Mouse (Mus musculus) R1 (cell line): ENCODE measurements around the gene Metrnl.

ENCODE experiments used
- DNase-seq: peaks from one replicate; pipeline ENCODE4 v3.0.0-alpha.2; 2018; ENCODE audit warnings: low read depth, low spot score

Metrnl gene

DNA sequence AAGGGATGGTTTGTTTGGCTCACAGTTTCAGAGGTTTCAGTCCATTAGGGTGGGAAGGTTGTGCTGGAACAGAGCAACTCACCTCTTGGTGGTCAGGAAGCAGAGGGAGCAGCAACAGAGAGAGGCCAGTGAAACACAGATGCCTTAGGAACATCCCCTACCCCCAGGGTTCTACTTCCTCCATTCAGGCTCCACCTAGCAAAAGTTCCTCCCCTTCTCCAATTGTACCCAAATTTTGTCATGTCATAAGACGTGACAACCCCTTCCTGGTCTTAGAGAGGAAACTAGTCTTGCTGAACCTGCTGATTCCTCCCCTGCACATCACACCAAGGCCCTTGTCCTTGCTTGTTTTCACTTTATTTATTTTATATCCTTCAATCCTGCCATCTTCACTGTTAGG, 32.8 kb downstream of the Metrnl start:
- DNase-seq = no peak

DNA sequence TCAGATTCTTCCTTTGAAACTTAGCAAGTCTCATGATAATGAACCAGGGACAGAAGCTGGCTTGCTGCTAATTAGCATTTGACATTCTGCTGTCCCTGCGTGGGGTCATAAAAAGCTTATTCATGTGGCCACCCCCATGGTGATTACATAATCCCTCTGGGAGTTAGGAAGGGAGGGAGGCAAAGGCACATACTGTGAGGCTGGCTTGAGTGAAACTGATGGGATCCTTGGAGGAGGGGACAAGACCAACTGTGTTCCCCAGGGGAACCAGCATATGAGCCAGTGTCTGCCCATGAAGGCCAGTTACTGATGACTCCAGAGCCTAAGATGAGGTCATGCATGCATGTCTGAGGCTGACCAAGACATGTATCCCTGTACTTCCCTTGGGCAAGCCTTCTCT, 33.5 kb downstream of the Metrnl start:
- DNase-seq = no peak

GRCm38 (mm10) chr11:121738616-121739015, 37.3 kb downstream of the Metrnl start:
- no peak for DNase-seq

- no peak for DNase-seq
These were observed 39.6 kb downstream of the Metrnl start for GRCm38 (mm10) chr11:121740906-121741305.

DNA sequence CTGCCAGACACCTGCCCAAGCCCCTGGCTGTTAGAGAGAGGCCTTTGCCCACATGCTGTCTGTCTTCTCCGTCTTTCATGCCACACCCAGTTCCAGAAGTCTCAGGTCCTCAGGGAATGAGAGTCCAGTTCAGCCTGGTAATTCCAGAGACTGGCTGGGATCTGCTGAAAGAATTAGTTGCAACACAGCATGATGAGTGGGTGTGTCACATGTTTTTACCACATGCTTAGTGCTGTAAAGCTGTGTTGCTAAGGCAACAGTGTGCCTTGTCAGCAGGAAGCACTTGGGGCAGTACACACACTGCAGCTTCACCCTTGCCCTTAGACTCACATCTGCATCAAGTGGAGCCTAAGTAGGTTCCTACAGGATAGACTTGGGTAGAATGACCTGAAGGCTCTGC, 40.1 kb downstream of the Metrnl start:
- DNase-seq = peak; percentile 17

DNA sequence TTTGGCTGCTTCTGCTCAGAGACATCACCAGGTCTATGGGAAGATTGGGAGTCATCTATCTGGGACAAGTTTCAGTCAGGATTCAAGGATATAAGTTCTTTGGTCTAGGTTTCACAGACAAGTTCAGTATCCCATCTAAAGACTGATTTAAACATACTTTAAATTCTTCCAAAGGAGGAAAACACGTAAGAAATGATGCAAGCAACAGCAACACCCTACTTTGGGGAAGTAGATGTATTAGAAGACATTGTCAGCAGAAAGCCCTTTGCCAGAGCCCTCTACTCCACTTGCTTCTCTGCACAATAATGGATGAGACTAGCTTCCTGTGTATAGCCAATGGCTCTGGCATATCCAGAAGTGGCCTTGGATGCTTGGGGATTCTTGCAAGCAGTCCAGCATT, 41.8 kb downstream of the Metrnl start:
- DNase-seq = no peak

DNA sequence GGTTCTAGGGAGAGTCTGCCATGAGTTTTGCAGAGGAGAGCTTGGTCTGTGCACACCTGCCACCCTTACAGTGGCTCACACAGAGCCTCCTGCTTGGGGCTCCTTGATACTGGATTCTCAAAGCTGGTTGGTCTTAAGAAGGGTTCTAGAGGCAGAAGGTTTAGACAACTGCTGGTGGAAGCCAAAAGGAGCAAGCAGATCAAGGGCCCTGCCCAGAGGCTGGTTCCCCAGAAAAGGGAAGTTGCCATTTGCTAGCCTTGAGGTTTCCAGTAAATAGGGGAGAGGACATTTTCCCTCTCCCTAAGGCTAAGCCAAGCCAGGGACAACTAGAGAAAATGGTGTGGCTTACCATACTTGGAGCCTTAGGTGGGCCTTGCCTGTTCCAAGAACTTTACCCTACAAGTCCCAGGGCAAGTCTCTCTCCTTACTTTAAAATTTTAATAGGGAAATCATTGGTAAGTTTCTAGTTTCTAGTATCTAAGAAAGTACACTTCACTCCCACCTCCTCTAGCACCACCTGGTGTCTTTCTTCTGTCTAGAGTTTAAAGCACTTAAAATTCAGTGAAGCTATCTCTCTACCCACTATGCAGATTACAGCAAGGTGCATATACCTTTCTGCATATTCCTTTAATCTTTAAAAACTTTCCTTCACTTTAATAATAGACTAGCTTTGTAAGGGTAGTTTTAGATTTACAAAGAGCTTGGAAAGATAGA, 42.7 kb downstream of the Metrnl start:
- DNase-seq = no peak

DNA sequence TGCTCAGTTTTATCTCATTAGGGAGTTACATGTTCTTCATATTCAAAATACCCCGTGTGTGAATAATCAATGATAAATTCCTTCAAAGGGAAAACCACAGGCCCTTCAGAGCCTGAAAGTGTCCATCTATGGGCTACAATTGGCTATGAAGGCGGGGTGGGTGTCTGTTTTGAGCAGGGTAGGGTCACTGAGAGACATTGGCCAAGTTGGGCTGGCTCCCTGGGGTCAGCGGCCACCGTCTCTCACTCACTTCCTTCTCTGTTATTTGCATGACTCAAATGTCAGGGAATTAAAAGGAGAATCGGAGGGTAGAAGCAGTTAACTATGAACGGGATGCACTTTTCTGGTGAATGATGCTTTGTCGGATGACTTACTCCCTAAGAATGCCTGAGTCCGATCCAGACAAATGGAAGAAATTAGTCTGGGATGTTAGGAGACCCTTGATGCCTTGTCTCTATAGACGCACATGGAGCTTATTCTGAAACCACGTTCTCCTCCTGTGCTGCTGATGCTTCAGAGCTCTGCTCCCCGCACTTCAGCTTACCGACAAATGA, 45.7 kb downstream of the Metrnl start:
- DNase-seq = no peak

DNA sequence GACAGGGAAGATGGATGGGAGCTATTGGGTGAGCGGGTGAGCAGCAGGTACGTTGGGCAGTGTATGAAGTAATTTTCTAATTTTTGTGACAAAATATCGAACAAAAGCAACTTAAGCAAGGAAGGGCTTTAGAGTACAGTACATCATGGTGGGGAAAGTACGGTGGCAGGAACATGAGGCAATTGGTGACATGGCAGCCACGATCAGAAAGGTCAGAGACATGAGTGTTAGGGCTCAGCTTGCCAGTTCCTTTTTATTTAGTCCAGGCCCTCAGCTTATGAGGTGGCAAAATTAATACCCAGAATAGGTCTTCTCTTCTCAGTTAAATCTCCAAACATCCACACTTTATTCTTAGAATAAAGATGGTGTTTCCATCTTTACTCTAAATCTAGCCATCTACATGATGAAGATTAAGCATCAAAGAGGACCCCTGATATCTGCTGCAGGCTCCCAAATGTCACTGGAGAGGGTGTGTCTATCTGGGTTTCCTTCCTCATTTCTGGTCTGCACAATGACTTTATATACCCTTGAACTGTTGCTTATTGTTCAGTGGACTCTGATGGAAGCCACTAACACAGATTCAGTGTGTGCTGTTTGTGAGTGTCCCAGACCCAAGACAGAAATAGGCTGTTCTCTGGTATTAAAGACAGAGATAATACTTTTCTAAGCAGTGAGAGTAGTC, 46.8 kb downstream of the Metrnl start:
- no peak for DNase-seq
